Mouse (Mus musculus): ENCODE results near the gene Capn11. TPM values are rescaled to one million over a fixed set of nuclear protein-coding genes. Genes with fewer than 3 reads are reported as not detected.
"Not testable (repeated sequence)": the region's sequence is repeated elsewhere in the genome, so short reads cannot be mapped to it uniquely, and the experiment has no call there.

Gene Capn11
- polyA plus RNA-seq, 1 experiment from 2014 or later: not detected

DNA sequence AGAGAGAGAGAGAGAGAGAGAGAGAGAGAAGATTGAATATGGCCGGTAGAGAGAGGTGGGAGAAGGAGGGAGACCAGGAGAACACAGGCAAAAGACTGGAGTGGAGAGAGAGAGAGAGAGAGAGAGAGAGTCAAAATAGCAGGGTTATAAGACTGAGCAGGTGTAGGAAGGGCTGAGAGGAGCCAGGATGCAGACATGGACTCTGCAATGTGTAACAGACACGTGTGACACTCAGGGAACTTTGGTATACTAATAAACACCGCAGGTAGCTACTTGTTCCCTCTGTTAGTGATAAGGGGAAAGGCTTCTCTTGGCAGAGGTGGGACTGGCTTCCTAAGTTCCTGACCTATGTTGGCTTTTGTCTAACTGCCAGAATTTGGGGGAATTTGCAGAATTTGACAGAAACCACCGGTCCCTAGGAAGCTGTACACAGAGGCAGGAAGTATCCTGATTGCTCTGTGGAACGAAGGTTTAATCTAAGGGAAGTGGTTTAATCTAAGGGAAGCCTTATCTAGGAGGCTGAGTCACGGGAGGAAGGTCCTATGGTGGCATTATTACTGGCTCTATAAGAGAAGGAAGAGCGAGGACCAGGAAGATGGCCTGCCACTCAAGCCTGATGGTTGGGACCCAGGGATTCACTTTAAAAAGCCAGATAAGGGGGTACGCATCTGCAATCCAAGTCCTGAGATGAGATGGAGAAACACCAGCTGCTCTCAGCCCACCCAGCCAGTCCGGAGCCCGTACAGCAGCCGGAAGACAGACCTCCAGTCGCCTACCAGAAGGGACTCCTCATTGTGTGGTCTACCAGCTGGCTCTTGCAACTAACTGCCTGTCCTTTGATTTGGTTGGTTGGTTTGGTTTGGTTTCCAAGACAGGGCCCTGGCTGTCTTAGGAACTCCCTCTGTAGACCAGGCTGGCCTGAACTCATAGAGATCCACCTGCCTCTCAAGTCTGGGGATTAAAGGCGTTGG, 30.0 kb downstream of the Capn11 start:
- H3K9ac ChIP-seq (replicated peaks; ENCODE audit: low read depth, low read length): no peak overlapping the region
- H3K4me1 ChIP-seq (ENCODE audit: control insufficient read depth, insufficient read depth, low read length): peaks cover 22% of the 10 kb centered on the region; the same call in 1 of the 2 replicates
- H3K4me2 ChIP-seq (replicated peaks; ENCODE audit: low read depth, low read length): peak overlapping the region; percentile 74
- H3K9me3 ChIP-seq (ENCODE audit: control insufficient read depth, low read depth, low read length): no peaks in the 10 kb centered on the region
- no peaks in the 10 kb centered on the region for H3K36me3 ChIP-seq (ENCODE audit: control insufficient read depth, insufficient read depth, low read length)
- H3K4me3 ChIP-seq (ENCODE audit: low read depth, low read length): peak overlapping the region; percentile 29; the same call in 1 of the 2 replicates
- no peaks in the 10 kb centered on the region for H3K27me3 ChIP-seq (ENCODE audit: control insufficient read depth, insufficient read depth, low read length)
- peak overlapping the region; percentile 44; the same call in 1 of the 2 replicates for H3K27ac ChIP-seq (ENCODE audit: low read length)
- peak; percentile 21; the same call in 1 of the 2 replicates for ATAC-seq (ENCODE audit: insufficient number of reproducible peaks, insufficient read depth, low FRiP score, low read depth)
- WGBS: 45% methylated on average over 13 of the region's 13 CpGs

DNA sequence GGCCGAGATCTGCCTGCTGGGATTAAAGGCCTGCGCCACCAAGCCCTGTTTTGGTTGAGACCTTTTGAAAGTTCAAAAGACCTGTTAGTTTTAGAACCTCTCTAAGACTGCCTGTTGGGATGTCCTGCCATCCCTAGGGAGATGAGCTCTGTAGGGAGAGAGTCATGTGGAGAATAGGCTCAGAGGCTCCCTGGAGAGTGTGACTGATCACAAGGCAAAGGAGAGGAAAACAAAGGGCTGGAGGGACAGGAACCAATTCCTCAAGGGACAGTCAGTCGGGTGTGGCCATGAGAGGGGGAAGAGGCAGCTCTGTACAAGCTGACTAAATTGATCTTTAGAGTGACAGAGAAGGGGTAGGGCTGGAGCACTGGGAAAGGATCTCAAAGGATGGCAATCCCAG, 31.0 kb downstream of the Capn11 start:
- peaks cover 22% of the 10 kb centered on the region; the same call in 1 of the 2 replicates for H3K4me1 ChIP-seq (ENCODE audit: control insufficient read depth, insufficient read depth, low read length)
- H3K9ac ChIP-seq (replicated peaks; ENCODE audit: low read depth, low read length): no peak overlapping the region
- no peak overlapping the region for H3K4me3 ChIP-seq (ENCODE audit: low read depth, low read length)
- WGBS: 41% methylated on average over 3 of the region's 3 CpGs
- ATAC-seq (ENCODE audit: insufficient number of reproducible peaks, insufficient read depth, low FRiP score, low read depth): no peak
- H3K4me2 ChIP-seq (replicated peaks; ENCODE audit: low read depth, low read length): no peak overlapping the region
- H3K27ac ChIP-seq (ENCODE audit: low read length): no peak overlapping the region
- no peaks in the 10 kb centered on the region for H3K27me3 ChIP-seq (ENCODE audit: control insufficient read depth, insufficient read depth, low read length)
- H3K36me3 ChIP-seq (ENCODE audit: control insufficient read depth, insufficient read depth, low read length): no peaks in the 10 kb centered on the region
- H3K9me3 ChIP-seq (ENCODE audit: control insufficient read depth, low read depth, low read length): no peaks in the 10 kb centered on the region

DNA sequence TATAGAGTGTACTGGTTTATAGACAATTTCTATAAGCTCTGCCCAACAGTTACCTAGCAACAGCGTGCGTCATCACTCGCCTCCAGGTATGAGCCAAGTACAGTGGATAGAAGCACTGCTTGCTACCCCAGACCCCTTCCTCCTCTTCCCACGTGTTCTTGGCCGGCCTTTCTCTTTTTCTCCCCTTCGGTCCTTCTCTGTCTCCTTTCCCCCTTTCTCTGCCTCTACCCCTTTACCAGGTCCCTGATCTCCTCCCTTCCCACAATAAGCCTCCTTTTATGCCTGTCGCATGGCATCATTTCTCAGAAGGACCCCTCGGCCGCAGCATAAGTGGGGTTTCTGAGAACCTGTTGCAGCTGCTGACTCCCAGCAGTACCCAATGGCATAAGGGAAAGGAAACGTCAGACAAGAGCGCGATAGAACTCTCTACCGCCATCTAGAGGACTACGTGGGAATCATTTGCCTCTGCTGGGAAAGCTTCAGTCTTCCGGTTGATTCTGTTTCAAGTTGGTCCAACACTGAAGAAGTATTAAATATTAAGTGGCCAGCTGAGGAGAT, 32.5 kb downstream of the Capn11 start:
- no peak overlapping the region; the same call in 1 of the 2 replicates for H3K4me2 ChIP-seq (replicated peaks; ENCODE audit: low read depth, low read length)
- no peak overlapping the region for H3K27ac ChIP-seq (ENCODE audit: low read length)
- no peaks in the 10 kb centered on the region for H3K9me3 ChIP-seq (ENCODE audit: control insufficient read depth, low read depth, low read length)
- H3K4me3 ChIP-seq (ENCODE audit: low read depth, low read length): no peak overlapping the region
- H3K36me3 ChIP-seq (ENCODE audit: control insufficient read depth, insufficient read depth, low read length): no peaks in the 10 kb centered on the region
- H3K4me1 ChIP-seq (ENCODE audit: control insufficient read depth, insufficient read depth, low read length): peaks cover 22% of the 10 kb centered on the region; the same call in 1 of the 2 replicates
- H3K27me3 ChIP-seq (ENCODE audit: control insufficient read depth, insufficient read depth, low read length): no peaks in the 10 kb centered on the region
- H3K9ac ChIP-seq (replicated peaks; ENCODE audit: low read depth, low read length): no peak overlapping the region
- 27% methylated on average over 15 of the region's 15 CpGs for WGBS
- ATAC-seq (ENCODE audit: insufficient number of reproducible peaks, insufficient read depth, low FRiP score, low read depth): no peak

DNA sequence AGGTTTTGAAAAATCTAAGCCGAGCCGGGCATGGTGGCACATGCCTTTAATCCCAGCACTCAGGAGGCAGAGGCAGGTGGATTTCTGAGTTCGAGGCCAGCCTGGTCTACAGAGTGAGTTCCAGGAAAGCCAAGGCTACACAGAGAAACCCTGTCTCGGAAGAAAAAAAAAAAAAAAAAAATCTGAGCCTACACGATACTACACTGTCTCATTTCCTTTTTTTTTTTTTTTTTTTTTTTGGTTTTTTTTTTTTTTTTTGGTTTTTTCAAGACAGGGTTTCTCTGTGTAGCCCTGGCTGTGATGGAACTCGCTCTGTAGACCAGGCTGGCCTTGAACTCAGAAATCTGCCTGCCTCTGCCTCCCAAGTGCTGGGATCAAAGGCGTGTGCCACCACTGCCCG, 35.7 kb downstream of the Capn11 start:
- H3K9ac ChIP-seq (replicated peaks; ENCODE audit: low read depth, low read length); H3K27me3 ChIP-seq (ENCODE audit: control insufficient read depth, insufficient read depth, low read length); H3K4me3 ChIP-seq (ENCODE audit: low read depth, low read length); H3K4me2 ChIP-seq (replicated peaks; ENCODE audit: low read depth, low read length); ATAC-seq (ENCODE audit: insufficient number of reproducible peaks, insufficient read depth, low FRiP score, low read depth); H3K36me3 ChIP-seq (ENCODE audit: control insufficient read depth, insufficient read depth, low read length); H3K9me3 ChIP-seq (ENCODE audit: control insufficient read depth, low read depth, low read length); H3K27ac ChIP-seq (ENCODE audit: low read length): not testable (repeated sequence)
- H3K4me1 ChIP-seq (ENCODE audit: control insufficient read depth, insufficient read depth, low read length): peaks cover 19% of the 10 kb centered on the region; the same call in 1 of the 2 replicates
- 93% methylated on average over 8 of the region's 8 CpGs for WGBS

DNA sequence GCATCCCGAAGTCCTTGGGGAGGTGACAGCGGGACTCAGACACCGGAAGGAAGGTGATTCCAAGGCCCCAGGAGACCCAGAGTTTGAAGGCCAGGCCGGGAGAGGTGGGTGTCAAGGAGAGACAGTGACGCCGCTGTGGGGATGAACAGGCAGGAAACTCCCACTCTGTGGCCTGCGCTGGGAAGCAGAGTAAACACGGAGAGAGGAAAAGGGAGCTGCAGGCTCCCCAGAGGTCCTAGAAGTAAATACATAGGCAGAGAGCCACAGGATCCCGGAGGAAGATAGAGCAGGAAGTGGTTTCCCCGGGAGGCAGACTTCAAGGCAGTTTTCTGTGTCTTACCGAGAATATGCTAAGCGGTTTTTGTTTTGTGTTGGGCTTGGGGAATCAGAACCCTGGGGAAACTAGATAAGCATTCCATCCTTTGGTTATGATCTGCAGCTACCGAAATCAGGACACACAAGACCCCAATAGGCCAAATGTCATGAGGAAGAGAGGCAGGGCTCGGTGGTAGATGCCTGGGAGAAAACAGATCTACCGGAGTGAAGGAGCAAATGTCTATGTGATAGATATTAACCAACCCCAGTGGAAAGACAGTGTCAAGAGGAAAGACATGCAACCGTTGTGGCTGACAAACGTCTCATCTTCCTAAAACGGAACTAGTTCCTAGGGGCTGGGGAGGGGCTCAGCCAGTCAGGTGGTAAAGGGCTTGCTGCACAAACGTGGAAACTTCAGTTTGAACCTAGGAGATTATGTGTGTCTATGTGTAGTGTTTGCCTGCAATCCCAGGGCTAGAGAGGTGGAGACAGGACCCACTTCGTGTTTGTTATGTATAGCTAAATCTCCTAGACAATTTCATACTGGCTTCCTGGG, 39.5 kb downstream of the Capn11 start:
- 18% methylated on average over 20 of the region's 20 CpGs for WGBS
- Histone ChIP-seq H3K27me3 (ENCODE audit: control insufficient read depth, insufficient read depth, low read length) (no peaks in the 10 kb centered on the region), H3K4me1 (ENCODE audit: control insufficient read depth, insufficient read depth, low read length) (peaks cover 11% of the 10 kb centered on the region; the same call in 1 of the 2 replicates), H3K27ac (ENCODE audit: low read length) (peak overlapping the region; percentile 74), H3K4me3 (ENCODE audit: low read depth, low read length) (0 out of 2 replicates have a peak overlapping the region, but pooled peaks have one; percentile 5), H3K4me2 (replicated peaks; ENCODE audit: low read depth, low read length) (peak overlapping the region; percentile 31), H3K9ac (replicated peaks; ENCODE audit: low read depth, low read length) (peak overlapping the region; percentile 29; the same call in 1 of the 2 replicates), H3K9me3 (ENCODE audit: control insufficient read depth, low read depth, low read length) (no peaks in the 10 kb centered on the region), H3K36me3 (ENCODE audit: control insufficient read depth, insufficient read depth, low read length) (no peaks in the 10 kb centered on the region)
- no peak for ATAC-seq (ENCODE audit: insufficient number of reproducible peaks, insufficient read depth, low FRiP score, low read depth)

DNA sequence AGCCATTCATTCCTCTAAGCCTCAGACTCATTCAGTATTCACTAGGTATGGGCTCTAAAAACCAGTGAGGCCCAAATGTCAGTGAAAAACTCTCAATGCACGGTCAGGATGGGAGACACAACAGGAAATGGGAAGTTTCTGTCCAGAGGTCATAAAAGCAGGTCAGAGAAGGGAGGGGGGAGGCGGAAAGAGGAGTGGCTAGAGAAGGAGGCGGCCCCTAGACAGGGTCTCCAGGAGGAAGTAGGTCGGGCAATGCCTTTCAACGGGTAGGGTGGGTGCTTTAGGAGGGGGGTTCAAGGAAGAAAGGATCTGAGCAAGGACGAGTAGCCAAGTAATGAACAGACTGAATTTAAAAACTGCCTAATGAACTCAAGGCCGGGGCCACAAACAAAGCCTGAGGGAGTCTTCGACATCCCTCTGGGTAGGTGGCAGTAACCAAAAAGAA, 40.2 kb downstream of the Capn11 start:
- Histone ChIP-seq H3K4me3 (ENCODE audit: low read depth, low read length) (0 out of 2 replicates have a peak overlapping the region, but pooled peaks have one; percentile 5), H3K9ac (replicated peaks; ENCODE audit: low read depth, low read length) (peak overlapping the region; percentile 29; the same call in 1 of the 2 replicates), H3K27me3 (ENCODE audit: control insufficient read depth, insufficient read depth, low read length) (no peaks in the 10 kb centered on the region), H3K4me1 (ENCODE audit: control insufficient read depth, insufficient read depth, low read length) (peaks cover 11% of the 10 kb centered on the region; the same call in 1 of the 2 replicates), H3K4me2 (replicated peaks; ENCODE audit: low read depth, low read length) (peak overlapping the region; percentile 31), H3K9me3 (ENCODE audit: control insufficient read depth, low read depth, low read length) (no peaks in the 10 kb centered on the region), H3K27ac (ENCODE audit: low read length) (peak overlapping the region; percentile 74), H3K36me3 (ENCODE audit: control insufficient read depth, insufficient read depth, low read length) (no peaks in the 10 kb centered on the region)
- 22% methylated on average over 8 of the region's 8 CpGs for WGBS
- ATAC-seq (ENCODE audit: insufficient number of reproducible peaks, insufficient read depth, low FRiP score, low read depth): no peak

DNA sequence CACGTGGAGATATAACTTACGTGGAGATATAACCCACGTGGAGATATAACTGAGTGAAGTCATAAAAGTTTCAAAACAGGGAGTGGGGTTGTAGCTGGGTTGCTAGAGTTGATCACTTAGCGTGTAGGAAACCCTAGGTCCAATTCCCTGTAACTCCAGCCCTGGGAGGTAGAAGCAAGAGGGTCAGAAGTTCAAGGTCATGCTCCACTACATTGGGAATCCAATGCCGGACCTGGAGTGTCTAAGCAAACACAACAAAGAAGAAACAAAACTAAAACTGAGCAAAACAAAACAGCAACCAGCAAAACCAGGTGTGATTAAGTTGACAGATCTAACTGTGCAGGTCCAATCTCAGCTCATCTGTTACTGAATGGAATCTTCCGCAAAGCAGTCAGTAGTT, 41.5 kb downstream of the Capn11 start:
- no peaks in the 10 kb centered on the region for H3K9me3 ChIP-seq (ENCODE audit: control insufficient read depth, low read depth, low read length)
- WGBS: 91% methylated on average over 6 of the region's 6 CpGs
- H3K27ac ChIP-seq (ENCODE audit: low read length): no peak overlapping the region
- H3K4me3 ChIP-seq (ENCODE audit: low read depth, low read length): no peak overlapping the region
- no peak overlapping the region for H3K9ac ChIP-seq (replicated peaks; ENCODE audit: low read depth, low read length)
- H3K4me2 ChIP-seq (replicated peaks; ENCODE audit: low read depth, low read length): no peak overlapping the region
- H3K36me3 ChIP-seq (ENCODE audit: control insufficient read depth, insufficient read depth, low read length): no peaks in the 10 kb centered on the region
- ATAC-seq (ENCODE audit: insufficient number of reproducible peaks, insufficient read depth, low FRiP score, low read depth): no peak
- H3K4me1 ChIP-seq (ENCODE audit: control insufficient read depth, insufficient read depth, low read length): peaks cover 11% of the 10 kb centered on the region; the same call in 1 of the 2 replicates
- no peaks in the 10 kb centered on the region for H3K27me3 ChIP-seq (ENCODE audit: control insufficient read depth, insufficient read depth, low read length)

DNA sequence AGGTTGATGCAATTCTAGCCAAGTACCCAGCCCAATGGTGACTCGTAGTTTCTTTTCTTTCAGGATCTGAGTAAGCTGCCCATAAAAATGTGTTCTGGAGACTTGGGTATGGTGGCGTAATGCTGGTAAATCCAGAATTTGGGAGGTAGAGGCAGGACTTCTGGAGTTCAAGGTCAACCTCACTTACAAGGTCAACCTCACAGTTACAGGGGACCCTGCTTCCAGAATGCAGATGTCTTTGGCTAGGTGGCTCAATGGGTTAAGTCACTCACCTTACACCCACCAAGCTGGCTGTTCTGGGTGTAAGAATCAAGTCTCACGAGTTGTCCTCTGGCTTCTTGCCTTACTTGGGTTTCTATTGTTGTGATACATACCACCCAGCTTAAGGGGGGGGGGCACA, 42.4 kb downstream of the Capn11 start:
- ATAC-seq (ENCODE audit: insufficient number of reproducible peaks, insufficient read depth, low FRiP score, low read depth): no peak
- Histone ChIP-seq H3K9ac (replicated peaks; ENCODE audit: low read depth, low read length) (no peak overlapping the region), H3K27me3 (ENCODE audit: control insufficient read depth, insufficient read depth, low read length) (no peaks in the 10 kb centered on the region), H3K4me1 (ENCODE audit: control insufficient read depth, insufficient read depth, low read length) (peaks cover 11% of the 10 kb centered on the region; the same call in 1 of the 2 replicates), H3K36me3 (ENCODE audit: control insufficient read depth, insufficient read depth, low read length) (no peaks in the 10 kb centered on the region), H3K4me3 (ENCODE audit: low read depth, low read length) (no peak overlapping the region), H3K4me2 (replicated peaks; ENCODE audit: low read depth, low read length) (no peak overlapping the region), H3K27ac (ENCODE audit: low read length) (no peak overlapping the region), H3K9me3 (ENCODE audit: control insufficient read depth, low read depth, low read length) (no peaks in the 10 kb centered on the region)
- WGBS: 79% methylated on average over 3 of the region's 3 CpGs

Data from stomach, embryonic 14.5 days (tissue).